Mouse (Mus musculus) forebrain, embryonic 11.5 days (tissue): ENCODE measurements at regions not wholly inside any gene's neighbourhood (a gene's known extent, or its start where the extent isn't known, plus 50 kb on each side); places are given as distances from the start of the nearest gene placed in this dataset.

Source experiments
- ATAC-seq: fragments of 200-750 bp; cut with Nextera tagmentation; replicated peaks from 2 replicates; pipeline ENCODE4 v1.8.0; 2017; ENCODE audit warnings: moderate TSS enrichment; ENCODE audit not compliant: low FRiP score
- DNase-seq: peaks from one replicate; pipeline ENCODE4 v3.0.0-alpha.2; 2017; ENCODE audit warnings: low spot score
- H3K27ac ChIP-seq: fragments of 300-500 bp; sonication (generic); 2 replicates; pipeline ENCODE4 v1.5.1; 2014; ENCODE audit warnings: low read depth, low read length
- H3K27me3 ChIP-seq: fragments of 300-500 bp; sonication (generic); 2 replicates; pipeline ENCODE4 v1.6.1; 2014; ENCODE audit warnings: mild to moderate bottlenecking, low read length, mixed read lengths; ENCODE audit not compliant: control insufficient read depth, insufficient read depth
- H3K36me3 ChIP-seq: fragments of 300-500 bp; sonication (generic); 2 replicates; pipeline ENCODE4 v1.6.1; 2014; ENCODE audit warnings: mild to moderate bottlenecking, low read length, moderate library complexity, mixed read lengths; ENCODE audit not compliant: control insufficient read depth, insufficient read depth
- H3K4me1 ChIP-seq: fragments of 300-500 bp; sonication (generic); replicated peaks from 2 replicates; pipeline ENCODE4 v1.6.1; 2014; ENCODE audit warnings: low read length, mixed read lengths; ENCODE audit not compliant: control insufficient read depth, insufficient read depth
- H3K4me2 ChIP-seq: fragments of 300-500 bp; sonication (generic); 2 replicates; pipeline ENCODE4 v1.6.1; 2014; ENCODE audit warnings: low read depth, mild to moderate bottlenecking, low read length, moderate library complexity, mixed read lengths; ENCODE audit not compliant: severe bottlenecking
- H3K4me3 ChIP-seq: fragments of 300-500 bp; sonication (generic); 2 replicates; pipeline ENCODE4 v1.5.1; 2014; ENCODE audit warnings: low read depth, low read length
- H3K9ac ChIP-seq: fragments of 300-500 bp; sonication (generic); 2 replicates; pipeline ENCODE4 v1.6.1; 2014; ENCODE audit warnings: low read length
- H3K9me3 ChIP-seq: fragments of 300-500 bp; sonication (generic); 2 replicates; pipeline ENCODE4 v1.6.1; 2016; ENCODE audit warnings: low read length, mixed read lengths; ENCODE audit not compliant: control insufficient read depth
- WGBS: fragments of 180-500 bp; shearing (Covaris S2); extraction: QIAGEN DNeasy Blood & Tissue Kit; methylation state at CpG from one replicate; pipeline ENCODE4 v1.1.7; 2014; 5-methylcytosine and 5-hydroxymethylcytosine counted together

DNA sequence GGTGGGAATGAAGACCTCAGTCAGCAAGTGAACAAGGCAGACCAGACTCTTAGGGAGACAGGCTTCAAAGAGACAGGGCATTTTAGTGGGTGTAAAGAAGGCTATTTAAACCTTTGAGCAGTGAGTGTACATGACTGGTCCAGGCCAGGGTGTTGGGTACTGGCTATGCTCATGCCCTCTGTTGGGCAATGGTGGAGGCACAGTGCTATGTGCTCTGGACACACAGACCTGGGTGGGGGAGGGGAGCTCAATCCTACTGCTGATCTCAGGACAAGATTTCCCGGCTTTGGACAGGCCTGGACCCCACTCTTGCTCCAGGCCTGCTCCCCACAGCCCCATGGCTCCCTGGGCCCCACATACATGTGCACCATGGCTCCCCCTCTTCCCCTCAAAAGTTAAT lies 355.1 kb downstream of the Slc4a3 start:
- H3K4me3 ChIP-seq: no peak overlapping the region
- H3K4me1 ChIP-seq: peaks cover 8% of the 10 kb centered on the region
- H3K9me3 ChIP-seq: no peaks in the 10 kb centered on the region
- H3K4me2 ChIP-seq: no peak overlapping the region
- no peak overlapping the region for H3K9ac ChIP-seq
- DNase-seq (peak; percentile 56), ATAC-seq (0 out of 2 replicates have a peak, but pooled peaks have one; percentile 49)
- WGBS: 39% methylated on average over 1 of the region's 1 CpGs
- no peaks in the 10 kb centered on the region for H3K36me3 ChIP-seq
- no peaks in the 10 kb centered on the region for H3K27me3 ChIP-seq
- no peak overlapping the region for H3K27ac ChIP-seq

- peak; percentile 69 for DNase-seq
- Histone ChIP-seq H3K27me3 (no peaks in the 10 kb centered on the region), H3K9ac (no peak overlapping the region), H3K4me3 (no peak overlapping the region), H3K9me3 (no peaks in the 10 kb centered on the region), H3K4me1 (peaks cover 8% of the 10 kb centered on the region), H3K36me3 (no peaks in the 10 kb centered on the region), H3K4me2 (0 out of 2 replicates have a peak overlapping the region, but pooled peaks have one; percentile 19), H3K27ac (peak overlapping the region; percentile 75)
- WGBS: 33% methylated on average over 9 of the region's 9 CpGs
- peak; percentile 84 for ATAC-seq
These were observed 359.8 kb downstream of the Slc4a3 start for GRCm38 (mm10) chr1:75905699-75906470.

GRCm38 (mm10) chr1:75915311-75915710 lies 369.2 kb downstream of the Slc4a3 start:
- Histone ChIP-seq H3K9ac (no peak overlapping the region), H3K9me3 (no peaks in the 10 kb centered on the region), H3K4me2 (no peak overlapping the region), H3K36me3 (no peaks in the 10 kb centered on the region), H3K4me1 (no peaks in the 10 kb centered on the region), H3K4me3 (no peak overlapping the region), H3K27me3 (no peaks in the 10 kb centered on the region), H3K27ac (no peak overlapping the region)
- DNase-seq: no peak
- WGBS: 94% methylated on average over 2 of the region's 2 CpGs
- ATAC-seq: no peak

- H3K27ac ChIP-seq: no peak overlapping the region
- H3K4me3 ChIP-seq: no peak overlapping the region
- H3K4me2 ChIP-seq: no peak overlapping the region
- 81% methylated on average over 2 of the region's 2 CpGs for WGBS
- H3K9ac ChIP-seq: no peak overlapping the region
- DNase-seq: no peak
- H3K4me1 ChIP-seq: no peaks in the 10 kb centered on the region
- no peak for ATAC-seq
- H3K27me3 ChIP-seq: no peaks in the 10 kb centered on the region
- H3K36me3 ChIP-seq: no peaks in the 10 kb centered on the region
- no peaks in the 10 kb centered on the region for H3K9me3 ChIP-seq
These were observed 370.1 kb downstream of the Slc4a3 start for GRCm38 (mm10) chr1:75916181-75916580.

GRCm38 (mm10) chr1:75919134-75919533 lies 373.1 kb downstream of the Slc4a3 start:
- DNase-seq (no peak), ATAC-seq (no peak)
- no peak overlapping the region for H3K27ac ChIP-seq
- 81% methylated on average over 2 of the region's 2 CpGs for WGBS
- no peak overlapping the region for H3K9ac ChIP-seq
- no peaks in the 10 kb centered on the region; the same call in 1 of the 2 replicates for H3K27me3 ChIP-seq
- H3K4me1 ChIP-seq: no peaks in the 10 kb centered on the region
- no peak overlapping the region for H3K4me2 ChIP-seq
- H3K9me3 ChIP-seq: no peaks in the 10 kb centered on the region
- no peaks in the 10 kb centered on the region for H3K36me3 ChIP-seq
- no peak overlapping the region for H3K4me3 ChIP-seq

- WGBS: 82% methylated on average over 8 of the region's 8 CpGs
- Histone ChIP-seq H3K27me3 (no peaks in the 10 kb centered on the region; the same call in 1 of the 2 replicates), H3K4me3 (no peak overlapping the region), H3K4me1 (no peaks in the 10 kb centered on the region; the same call in 1 of the 2 replicates), H3K9ac (no peak overlapping the region), H3K27ac (no peak overlapping the region), H3K9me3 (no peaks in the 10 kb centered on the region), H3K4me2 (no peak overlapping the region), H3K36me3 (no peaks in the 10 kb centered on the region)
- DNase-seq (no peak), ATAC-seq (no peak)
These were observed 379.0 kb downstream of the Slc4a3 start for GRCm38 (mm10) chr1:75925046-75925445.

GRCm38 (mm10) chr1:75925802-75926201 lies 379.7 kb downstream of the Slc4a3 start:
- no peaks in the 10 kb centered on the region; the same call in 1 of the 2 replicates for H3K27me3 ChIP-seq
- H3K36me3 ChIP-seq: no peaks in the 10 kb centered on the region
- ATAC-seq: peak; percentile 87
- H3K9me3 ChIP-seq: no peaks in the 10 kb centered on the region
- no peak overlapping the region for H3K9ac ChIP-seq
- H3K4me3 ChIP-seq: no peak overlapping the region
- no peak overlapping the region for H3K27ac ChIP-seq
- H3K4me1 ChIP-seq: no peaks in the 10 kb centered on the region; the same call in 1 of the 2 replicates
- DNase-seq: peak; percentile 97
- H3K4me2 ChIP-seq: no peak overlapping the region
- 7% methylated on average over 9 of the region's 9 CpGs for WGBS

GRCm38 (mm10) chr1:75931852-75932251 lies 385.8 kb downstream of the Slc4a3 start:
- Histone ChIP-seq H3K27me3 (no peaks in the 10 kb centered on the region), H3K4me1 (no peaks in the 10 kb centered on the region), H3K9ac (no peak overlapping the region), H3K4me2 (no peak overlapping the region), H3K4me3 (no peak overlapping the region), H3K9me3 (no peaks in the 10 kb centered on the region), H3K36me3 (no peaks in the 10 kb centered on the region), H3K27ac (no peak overlapping the region)
- WGBS: 66% methylated on average over 2 of the region's 2 CpGs
- ATAC-seq (no peak), DNase-seq (no peak)

GRCm38 (mm10) chr1:75933831-75934230 lies 387.8 kb downstream of the Slc4a3 start:
- 84% methylated on average over 4 of the region's 4 CpGs for WGBS
- Histone ChIP-seq H3K4me2 (no peak overlapping the region), H3K36me3 (no peaks in the 10 kb centered on the region), H3K9me3 (no peaks in the 10 kb centered on the region), H3K9ac (no peak overlapping the region), H3K27me3 (no peaks in the 10 kb centered on the region), H3K4me1 (no peaks in the 10 kb centered on the region), H3K27ac (no peak overlapping the region), H3K4me3 (no peak overlapping the region)
- ATAC-seq: no peak
- no peak for DNase-seq
